Mouse (Mus musculus): ENCODE data around the gene Jund. TPM values are rescaled to one million over a fixed set of nuclear protein-coding genes. Genes with fewer than 3 reads are reported as not detected.

Gene Jund
- polyA plus RNA-seq, 1 experiment from 2014 or later, result 17.5 TPM

DNA sequence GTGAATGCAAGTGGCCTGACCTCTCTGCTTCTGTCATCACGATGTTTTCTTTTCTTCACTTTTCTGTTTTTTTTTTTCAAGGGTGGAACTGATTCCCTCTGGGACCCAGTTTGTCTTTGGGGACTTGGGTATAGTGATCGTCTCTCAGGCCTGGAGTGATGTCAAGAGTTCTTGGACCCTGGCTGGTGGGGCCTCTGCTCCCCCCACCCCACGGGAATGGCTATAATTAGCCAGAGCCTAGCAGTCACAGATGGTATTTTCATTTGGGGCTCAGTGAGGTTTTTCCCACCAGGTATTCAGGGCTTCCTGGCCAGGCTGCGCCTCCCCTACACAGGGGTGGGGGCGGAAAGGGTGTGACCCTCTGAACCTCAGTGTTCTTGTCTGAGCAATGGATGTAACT, 42.9 kb downstream of the Jund start:
- no peak for ATAC-seq (ENCODE audit: low read depth)
- Histone ChIP-seq H3K27ac (ENCODE audit: low read length) (no peak overlapping the region), H3K4me1 (ENCODE audit: control insufficient read depth, low read depth, low read length) (peaks cover 5% of the 10 kb centered on the region; the same call in 1 of the 2 replicates), H3K9me3 (replicated peaks; ENCODE audit: control insufficient read depth, low read length) (no peaks in the 10 kb centered on the region), H3K4me2 (ENCODE audit: low read depth, low read length) (no peak overlapping the region), H3K9ac (ENCODE audit: low read depth, low read length) (no peak overlapping the region), H3K4me3 (ENCODE audit: low read depth, low read length) (no peak overlapping the region), H3K27me3 (ENCODE audit: control insufficient read depth, insufficient read depth, low read depth, low read length) (peaks cover 53% of the 10 kb centered on the region), H3K36me3 (ENCODE audit: control insufficient read depth, insufficient read depth) (no peaks in the 10 kb centered on the region)
- WGBS (ENCODE audit: insufficient replicate concordance), result 51% methylated on average over 5 of the region's 5 CpGs

DNA sequence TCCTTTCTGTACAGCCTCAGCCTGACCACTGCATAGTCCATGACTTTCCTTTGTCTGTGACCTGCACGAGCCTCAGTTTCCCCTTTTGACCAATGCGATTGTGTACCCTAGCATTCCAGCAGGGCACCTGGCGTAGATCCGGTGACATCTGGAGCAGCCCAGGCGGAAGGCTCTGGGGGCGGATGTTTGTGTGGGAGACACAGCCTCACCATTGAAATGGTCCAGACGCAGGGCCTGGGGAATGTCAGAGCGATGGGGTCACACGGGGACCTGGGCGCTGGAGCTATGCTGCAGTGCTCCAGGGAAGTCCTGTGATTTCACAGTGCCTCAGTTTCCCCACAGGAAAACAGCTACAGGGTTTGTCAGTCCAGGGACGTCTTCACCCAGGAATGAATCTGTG, 43.4 kb downstream of the Jund start:
- Histone ChIP-seq H3K27ac (ENCODE audit: low read length) (no peak overlapping the region), H3K27me3 (ENCODE audit: control insufficient read depth, insufficient read depth, low read depth, low read length) (peaks cover 58% of the 10 kb centered on the region), H3K4me3 (ENCODE audit: low read depth, low read length) (no peak overlapping the region), H3K36me3 (ENCODE audit: control insufficient read depth, insufficient read depth) (no peaks in the 10 kb centered on the region), H3K4me1 (ENCODE audit: control insufficient read depth, low read depth, low read length) (peaks cover 5% of the 10 kb centered on the region; the same call in 1 of the 2 replicates), H3K4me2 (ENCODE audit: low read depth, low read length) (no peak overlapping the region), H3K9me3 (replicated peaks; ENCODE audit: control insufficient read depth, low read length) (no peaks in the 10 kb centered on the region), H3K9ac (ENCODE audit: low read depth, low read length) (no peak overlapping the region)
- ATAC-seq (ENCODE audit: low read depth), result no peak
- WGBS (ENCODE audit: insufficient replicate concordance), result 56% methylated on average over 11 of the region's 11 CpGs

DNA sequence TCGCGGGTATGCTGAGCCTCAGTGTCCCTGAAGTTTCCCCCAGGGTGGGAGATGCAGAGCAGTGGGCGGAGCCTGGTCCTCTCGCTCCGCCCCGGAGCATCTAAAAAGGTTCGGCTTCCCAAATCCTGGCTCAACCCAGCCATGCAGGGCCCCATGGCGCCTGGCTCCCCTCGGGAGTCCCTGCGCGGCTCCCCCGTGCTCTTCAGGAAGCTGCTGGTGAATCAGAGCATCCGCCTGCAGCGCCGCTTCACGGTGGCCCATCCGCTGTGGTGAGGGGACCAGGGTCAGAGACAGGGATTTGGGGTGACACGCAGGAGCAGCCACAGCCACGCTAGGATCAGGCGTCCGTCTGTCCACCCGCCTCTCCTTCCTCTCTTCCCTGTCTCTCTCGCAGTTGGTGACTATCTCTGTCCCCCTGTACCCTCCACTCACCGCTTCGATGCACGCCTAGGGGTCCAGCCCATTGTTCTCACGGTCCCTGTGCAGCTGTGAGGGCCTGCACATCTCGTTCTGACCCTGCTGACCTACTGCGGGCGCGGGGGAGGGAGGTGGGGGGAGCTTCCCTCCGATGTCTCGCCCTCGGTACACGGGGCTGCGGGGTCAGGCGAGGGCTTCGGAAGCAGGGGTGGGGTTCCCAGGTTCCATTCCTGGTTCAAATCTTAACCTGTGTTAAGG, 44.4 kb downstream of the Jund start:
- no peak for ATAC-seq (ENCODE audit: low read depth)
- Histone ChIP-seq H3K9ac (ENCODE audit: low read depth, low read length) (no peak overlapping the region), H3K9me3 (replicated peaks; ENCODE audit: control insufficient read depth, low read length) (no peaks in the 10 kb centered on the region), H3K4me2 (ENCODE audit: low read depth, low read length) (peak overlapping the region; percentile 54; the same call in 1 of the 2 replicates), H3K27me3 (ENCODE audit: control insufficient read depth, insufficient read depth, low read depth, low read length) (peaks cover 62% of the 10 kb centered on the region), H3K4me1 (ENCODE audit: control insufficient read depth, low read depth, low read length) (peaks cover 5% of the 10 kb centered on the region; the same call in 1 of the 2 replicates), H3K27ac (ENCODE audit: low read length) (no peak overlapping the region), H3K4me3 (ENCODE audit: low read depth, low read length) (no peak overlapping the region; the same call in 1 of the 2 replicates), H3K36me3 (ENCODE audit: control insufficient read depth, insufficient read depth) (no peaks in the 10 kb centered on the region)
- WGBS (ENCODE audit: insufficient replicate concordance), result 3% methylated on average over 38 of the region's 38 CpGs

DNA sequence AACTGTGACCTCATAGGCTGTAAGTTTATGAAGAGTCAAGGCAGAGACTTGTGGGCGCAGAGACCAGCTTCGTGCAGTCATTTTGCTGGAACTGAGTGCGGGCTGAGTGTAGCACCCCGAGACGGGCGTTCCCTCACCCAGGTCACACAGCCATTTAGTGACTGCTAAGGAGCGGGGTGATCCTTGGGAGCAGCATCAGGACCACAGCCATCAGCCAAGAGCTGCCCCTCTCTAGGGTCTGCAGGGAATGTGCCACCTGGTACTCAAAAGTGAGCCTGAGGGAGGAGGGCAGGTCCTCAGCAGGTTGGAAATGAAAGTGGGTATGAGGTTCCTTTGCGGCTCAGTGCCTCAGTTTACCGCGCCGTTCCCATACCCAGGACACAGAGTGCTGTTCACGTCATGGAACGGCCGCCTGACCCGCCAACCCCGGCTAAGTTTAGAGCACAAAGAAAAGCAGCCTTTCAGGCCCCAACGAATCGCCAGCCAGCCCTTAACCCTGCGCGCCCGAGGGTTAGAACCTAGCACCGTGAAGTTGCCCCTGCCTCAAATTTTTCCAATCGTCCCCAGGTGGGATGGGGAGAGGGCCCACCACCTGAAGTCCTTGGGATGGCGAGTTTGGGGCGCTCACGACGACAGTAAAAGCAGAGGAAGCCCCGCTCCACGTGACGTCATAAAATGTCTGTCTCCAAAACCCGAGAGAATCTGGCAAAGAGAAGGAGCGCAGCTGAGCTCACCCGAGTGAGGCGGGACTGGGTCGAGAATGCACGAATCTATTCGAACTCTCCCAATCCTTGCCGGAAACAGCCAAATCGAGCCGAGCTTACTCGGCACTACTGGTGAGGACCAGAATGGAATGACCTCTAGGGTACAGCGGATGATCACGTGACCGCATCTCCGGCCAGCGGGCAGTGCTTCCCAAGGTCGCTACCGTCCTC, 45.2 kb downstream of the Jund start:
- WGBS (ENCODE audit: insufficient replicate concordance), result 6% methylated on average over 48 of the region's 48 CpGs
- no peak overlapping the region for H3K27ac ChIP-seq (ENCODE audit: low read length)
- H3K9ac ChIP-seq (ENCODE audit: low read depth, low read length), result 0 out of 2 replicates have a peak overlapping the region, but pooled peaks have one; percentile 6
- H3K4me1 ChIP-seq (ENCODE audit: control insufficient read depth, low read depth, low read length), result peaks cover 5% of the 10 kb centered on the region; the same call in 1 of the 2 replicates
- peaks cover 62% of the 10 kb centered on the region for H3K27me3 ChIP-seq (ENCODE audit: control insufficient read depth, insufficient read depth, low read depth, low read length)
- H3K4me3 ChIP-seq (ENCODE audit: low read depth, low read length), result peak overlapping the region; percentile 42
- H3K9me3 ChIP-seq (replicated peaks; ENCODE audit: control insufficient read depth, low read length), result no peaks in the 10 kb centered on the region
- peak overlapping the region; percentile 54 for H3K4me2 ChIP-seq (ENCODE audit: low read depth, low read length)
- H3K36me3 ChIP-seq (ENCODE audit: control insufficient read depth, insufficient read depth), result no peaks in the 10 kb centered on the region
- ATAC-seq (ENCODE audit: low read depth), result peak; percentile 48

DNA sequence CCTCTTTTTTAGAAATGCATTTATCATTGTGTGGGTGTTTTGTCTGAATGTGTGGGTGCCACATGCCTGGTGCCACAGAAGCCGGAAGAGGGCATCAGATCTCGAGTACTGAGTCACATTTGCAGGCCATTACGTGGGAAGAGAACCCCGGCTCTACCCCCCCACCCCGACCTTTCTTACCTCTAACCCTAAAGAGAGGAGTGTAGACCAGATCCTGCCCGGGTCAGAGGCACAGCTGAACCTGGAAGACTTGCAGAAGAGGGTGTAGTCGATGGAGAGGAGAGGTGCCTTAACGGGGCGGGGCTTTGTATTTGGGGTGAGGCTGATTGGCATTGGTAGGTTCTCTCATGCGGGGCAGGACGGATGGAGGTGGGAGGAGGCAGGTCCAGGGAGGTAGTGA, 46.1 kb downstream of the Jund start:
- Histone ChIP-seq H3K27ac (ENCODE audit: low read length) (no peak overlapping the region), H3K4me2 (ENCODE audit: low read depth, low read length) (no peak overlapping the region), H3K4me3 (ENCODE audit: low read depth, low read length) (no peak overlapping the region), H3K36me3 (ENCODE audit: control insufficient read depth, insufficient read depth) (no peaks in the 10 kb centered on the region), H3K9me3 (replicated peaks; ENCODE audit: control insufficient read depth, low read length) (no peaks in the 10 kb centered on the region), H3K9ac (ENCODE audit: low read depth, low read length) (no peak overlapping the region), H3K4me1 (ENCODE audit: control insufficient read depth, low read depth, low read length) (peaks cover 5% of the 10 kb centered on the region; the same call in 1 of the 2 replicates), H3K27me3 (ENCODE audit: control insufficient read depth, insufficient read depth, low read depth, low read length) (peaks cover 62% of the 10 kb centered on the region)
- 39% methylated on average over 11 of the region's 11 CpGs for WGBS (ENCODE audit: insufficient replicate concordance)
- ATAC-seq (ENCODE audit: low read depth), result no peak

DNA sequence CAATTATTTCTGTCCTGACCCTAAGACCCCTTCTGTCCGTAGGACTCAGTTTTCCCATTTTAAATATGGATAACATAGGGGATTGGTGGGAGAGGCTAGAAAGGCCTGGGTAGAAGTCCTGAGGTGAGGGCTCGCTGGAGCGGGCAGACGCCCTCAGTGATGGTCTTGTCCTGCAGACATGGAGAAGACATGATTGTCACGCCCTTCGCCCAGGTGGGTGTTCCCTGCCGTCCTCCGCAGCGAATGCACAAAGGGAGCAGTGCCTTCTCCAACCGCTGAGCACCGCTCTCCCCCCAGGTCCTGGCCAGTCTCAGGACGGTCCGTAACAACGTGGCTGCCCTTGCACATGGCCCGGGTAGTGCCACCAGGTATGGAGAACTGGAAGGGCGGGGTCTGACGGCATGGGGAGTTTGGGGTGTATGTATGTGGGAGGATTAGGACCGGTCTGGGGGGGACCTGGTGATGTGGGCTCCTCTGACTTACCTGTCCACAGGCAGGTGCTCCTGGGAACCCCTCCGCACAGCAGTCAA, 47.0 kb downstream of the Jund start:
- WGBS (ENCODE audit: insufficient replicate concordance), result 43% methylated on average over 19 of the region's 19 CpGs
- no peaks in the 10 kb centered on the region for H3K9me3 ChIP-seq (replicated peaks; ENCODE audit: control insufficient read depth, low read length)

DNA sequence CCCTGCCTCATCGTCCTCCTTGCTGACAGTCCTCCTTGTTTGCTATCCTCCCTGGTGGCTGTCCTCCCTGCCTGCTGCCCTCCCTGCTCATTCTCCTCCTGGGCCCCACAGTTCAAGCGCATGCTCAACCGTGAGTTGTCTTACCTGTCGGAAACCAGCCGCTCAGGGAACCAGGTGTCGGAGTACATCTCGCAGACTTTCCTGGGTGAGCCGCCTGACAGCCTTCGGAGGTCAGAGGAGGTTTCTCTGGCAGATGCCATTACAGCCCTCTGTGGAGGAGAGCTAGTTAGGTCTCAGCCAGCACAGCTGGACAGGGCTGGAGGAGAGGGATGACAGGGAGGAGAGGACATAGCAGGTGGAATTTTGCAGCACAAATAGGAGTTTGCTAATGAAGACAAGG, 47.9 kb downstream of the Jund start:
- Histone ChIP-seq H3K4me2 (ENCODE audit: low read depth, low read length) (no peak overlapping the region), H3K4me3 (ENCODE audit: low read depth, low read length) (no peak overlapping the region), H3K9ac (ENCODE audit: low read depth, low read length) (no peak overlapping the region), H3K9me3 (replicated peaks; ENCODE audit: control insufficient read depth, low read length) (no peaks in the 10 kb centered on the region), H3K36me3 (ENCODE audit: control insufficient read depth, insufficient read depth) (no peaks in the 10 kb centered on the region), H3K27me3 (ENCODE audit: control insufficient read depth, insufficient read depth, low read depth, low read length) (peaks cover 56% of the 10 kb centered on the region), H3K4me1 (ENCODE audit: control insufficient read depth, low read depth, low read length) (peaks cover 5% of the 10 kb centered on the region; the same call in 1 of the 2 replicates), H3K27ac (ENCODE audit: low read length) (no peak overlapping the region)
- ATAC-seq (ENCODE audit: low read depth), result no peak
- 64% methylated on average over 9 of the region's 9 CpGs for WGBS (ENCODE audit: insufficient replicate concordance)

More for the DNA sequence above, 47.0 kb downstream of the Jund start:
- Histone ChIP-seq H3K4me2 (ENCODE audit: low read depth, low read length) (no peak overlapping the region), H3K9ac (ENCODE audit: low read depth, low read length) (no peak overlapping the region), H3K4me1 (ENCODE audit: control insufficient read depth, low read depth, low read length) (peaks cover 5% of the 10 kb centered on the region; the same call in 1 of the 2 replicates), H3K36me3 (ENCODE audit: control insufficient read depth, insufficient read depth) (no peaks in the 10 kb centered on the region), H3K27me3 (ENCODE audit: control insufficient read depth, insufficient read depth, low read depth, low read length) (peaks cover 62% of the 10 kb centered on the region), H3K4me3 (ENCODE audit: low read depth, low read length) (no peak overlapping the region), H3K27ac (ENCODE audit: low read length) (no peak overlapping the region)
- ATAC-seq (ENCODE audit: low read depth), result no peak

DNA sequence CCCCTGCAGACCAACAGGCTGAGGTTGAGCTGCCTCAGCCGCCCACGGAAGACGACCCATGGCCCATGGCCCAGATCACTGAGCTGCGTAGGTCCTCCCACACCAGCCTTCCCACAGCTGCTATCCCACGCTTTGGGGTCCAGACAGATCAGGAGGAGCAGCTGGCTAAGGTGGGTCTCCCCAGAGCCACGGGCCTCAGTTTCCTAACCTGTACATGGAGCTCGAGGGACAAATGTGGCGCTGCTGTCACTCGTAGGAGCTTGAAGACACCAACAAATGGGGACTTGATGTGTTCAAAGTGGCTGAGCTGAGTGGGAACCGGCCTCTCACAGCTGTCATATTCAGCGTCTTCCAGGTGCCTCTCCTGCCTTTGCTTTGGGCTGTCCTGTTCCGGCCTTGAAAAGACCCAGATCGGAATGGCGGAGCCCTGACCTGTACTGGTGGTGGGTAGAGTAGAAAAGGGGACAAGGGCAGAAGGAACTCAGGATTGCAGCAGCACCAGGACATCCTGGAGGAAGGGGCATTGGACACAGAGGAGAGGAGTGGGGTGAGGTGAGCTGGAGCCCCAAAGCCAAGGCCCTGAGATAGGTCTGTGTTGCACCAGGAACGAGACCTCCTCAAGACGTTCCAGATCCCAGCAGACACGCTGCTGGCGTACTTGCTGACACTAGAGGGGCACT, 48.6 kb downstream of the Jund start:
- Histone ChIP-seq H3K9ac (ENCODE audit: low read depth, low read length) (no peak overlapping the region), H3K4me2 (ENCODE audit: low read depth, low read length) (no peak overlapping the region), H3K9me3 (replicated peaks; ENCODE audit: control insufficient read depth, low read length) (no peaks in the 10 kb centered on the region), H3K4me1 (ENCODE audit: control insufficient read depth, low read depth, low read length) (peaks cover 5% of the 10 kb centered on the region; the same call in 1 of the 2 replicates), H3K27me3 (ENCODE audit: control insufficient read depth, insufficient read depth, low read depth, low read length) (peaks cover 51% of the 10 kb centered on the region), H3K4me3 (ENCODE audit: low read depth, low read length) (no peak overlapping the region), H3K27ac (ENCODE audit: low read length) (no peak overlapping the region), H3K36me3 (ENCODE audit: control insufficient read depth, insufficient read depth) (no peaks in the 10 kb centered on the region)
- 70% methylated on average over 18 of the region's 18 CpGs for WGBS (ENCODE audit: insufficient replicate concordance)
- ATAC-seq (ENCODE audit: low read depth), result no peak
